Mouse (Mus musculus) CD4-positive, CD25-positive, alpha-beta regulatory T cell, adult 9 weeks (primary cell): ENCODE data around the gene 2300002M23Rik. TPM values are rescaled to one million over a fixed set of nuclear protein-coding genes. Genes with fewer than 3 reads are reported as not detected.

Experiments
- polyA plus RNA-seq: library from polyadenylated mRNA; unstranded; fragments of 100-300 nt; shearing (Covaris generic); gene quantifications from one replicate; pipeline ENCODE4 v1.2.1, GENCODE M21; 2017

The 2300002M23Rik gene
- polyA plus RNA-seq = not detected

DNA sequence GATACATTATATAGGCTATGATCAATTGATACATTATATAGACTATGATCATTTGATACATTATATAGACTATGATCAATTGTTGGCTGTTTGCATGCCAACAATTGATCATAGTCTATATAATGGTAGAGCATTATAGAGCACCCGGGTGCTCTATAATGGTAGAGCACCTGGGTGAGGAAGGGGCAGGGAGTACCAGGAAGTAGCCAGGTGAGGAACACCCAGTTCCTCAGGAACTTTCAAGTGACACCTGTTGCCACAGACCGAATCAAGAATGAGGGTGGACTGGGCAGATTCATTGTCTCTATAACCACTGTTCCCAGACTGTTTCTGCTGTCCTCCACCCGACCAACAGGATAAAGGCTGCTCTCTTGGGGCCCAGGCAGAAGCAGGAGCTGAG is at the start of gene 2300002M23Rik:
Gene 2300002M23Rik (plus strand): TSS at position 301 of the 400 bp plus-strand sequence.

DNA sequence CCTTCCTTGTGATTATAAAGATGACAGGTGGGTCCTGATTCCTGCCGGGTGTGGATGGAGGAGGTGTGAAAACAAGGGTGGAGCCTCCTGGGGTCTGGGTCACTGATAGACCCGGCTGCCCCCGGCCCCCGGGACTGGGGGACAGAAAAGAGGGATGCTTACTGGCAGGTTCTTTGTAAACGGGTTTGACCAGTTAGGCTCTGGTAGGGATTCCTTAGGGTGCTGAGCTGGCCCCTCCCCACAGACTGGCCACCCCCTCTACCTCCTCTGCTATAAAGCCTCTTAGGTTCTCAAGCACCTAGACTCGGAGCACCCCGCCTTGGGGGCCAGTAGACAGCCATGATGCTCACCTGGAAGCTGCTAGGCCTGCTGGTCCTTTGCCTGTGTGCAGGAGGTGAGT is 34.3 kb upstream of the 2300002M23Rik start, which contains the start of gene Psors1c2:
Gene Psors1c2 (plus strand): TSS at position 301 of the 400 bp plus-strand sequence.

DNA sequence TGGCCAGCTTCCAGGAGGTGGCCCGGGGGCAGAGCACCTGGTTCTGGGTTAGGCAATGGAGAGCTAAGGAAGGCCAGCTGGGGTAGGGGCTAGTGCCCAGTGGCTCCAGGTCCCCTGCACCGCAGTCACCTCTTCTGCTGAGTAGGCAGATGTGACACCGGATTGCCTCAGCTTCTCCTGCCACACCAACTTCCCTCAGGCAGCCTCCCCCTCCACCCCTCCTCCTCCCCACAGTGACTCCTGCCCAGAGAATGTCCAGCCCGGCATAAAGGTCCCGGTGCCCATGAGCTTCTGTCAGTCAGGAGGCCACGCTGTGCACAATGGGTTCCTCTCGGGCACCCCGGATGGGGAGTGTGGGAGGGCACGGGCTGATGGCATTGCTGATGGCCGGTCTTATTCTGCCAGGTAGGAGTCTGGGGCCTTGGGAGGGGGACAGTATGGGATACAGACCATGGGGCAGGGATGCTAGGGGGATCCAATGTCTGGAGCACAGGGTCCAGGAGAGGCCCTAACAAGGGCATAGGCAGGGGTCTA is 15.3 kb upstream of the 2300002M23Rik start, which contains the start of gene Cdsn:
Gene Cdsn (plus strand): TSS at position 248 of the 534 bp plus-strand sequence.

DNA sequence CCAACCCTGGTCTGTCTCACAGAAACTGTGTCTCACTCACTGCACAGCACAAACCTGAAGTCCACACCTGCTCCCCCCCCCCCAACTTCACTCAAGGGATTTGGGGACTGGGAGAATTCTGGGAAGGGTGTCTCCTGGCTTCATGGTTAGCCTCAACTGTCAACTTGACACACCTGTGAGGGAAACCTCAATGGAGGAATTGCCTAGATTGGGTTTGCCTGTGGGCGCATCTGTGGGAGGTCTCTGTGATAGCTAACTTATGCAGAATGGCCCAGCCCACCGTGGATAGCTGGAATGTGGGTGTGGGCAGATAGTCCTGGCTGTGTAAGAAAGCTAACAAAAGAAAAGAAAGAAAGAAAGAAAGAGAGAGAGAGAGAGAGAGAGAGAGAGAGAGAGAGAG is 34.0 kb downstream of the 2300002M23Rik start, which contains the start of gene Sfta2:
Gene Sfta2 (plus strand): TSS at position 301 of the 400 bp plus-strand sequence.

Other genes with a start within 250 kb of the 2300002M23Rik start
- gene H2-Q1, start 247.0 kb upstream of the 2300002M23Rik start, polyA plus RNA-seq = 0.15 TPM
- gene H2-Q2, start 225.2 kb upstream of the 2300002M23Rik start, polyA plus RNA-seq = 20.2 TPM
- 45.7 TPM for gene H2-Q4, start 187.8 kb upstream of the 2300002M23Rik start, polyA plus RNA-seq
- gene H2-Q6, start 142.6 kb upstream of the 2300002M23Rik start, polyA plus RNA-seq = 903 TPM
- gene H2-Q7, start 128.3 kb upstream of the 2300002M23Rik start, polyA plus RNA-seq = 2,503 TPM
- gene H2-Q10, start 97.4 kb upstream of the 2300002M23Rik start, polyA plus RNA-seq = 22.9 TPM
- gene Pou5f1, start 61.4 kb upstream of the 2300002M23Rik start, polyA plus RNA-seq = not detected
- gene Tcf19, start 50.6 kb upstream of the 2300002M23Rik start, polyA plus RNA-seq = 16.4 TPM
- 8.8 TPM for gene Cchcr1, start 50.4 kb upstream of the 2300002M23Rik start, polyA plus RNA-seq
- not detected for gene Psors1c2, start 34.2 kb upstream of the 2300002M23Rik start, polyA plus RNA-seq
- not detected for gene Cdsn, start 15.3 kb upstream of the 2300002M23Rik start, polyA plus RNA-seq
- not detected for gene Sfta2, start 34.1 kb downstream of the 2300002M23Rik start, polyA plus RNA-seq
- not detected for gene Gm9573, start 59.2 kb downstream of the 2300002M23Rik start, polyA plus RNA-seq
- not detected for gene Mucl3, start 76.2 kb downstream of the 2300002M23Rik start, polyA plus RNA-seq
- gene Vars2, start 100.1 kb downstream of the 2300002M23Rik start, polyA plus RNA-seq = 42.1 TPM
- 28.8 TPM for gene Gtf2h4, start 106.3 kb downstream of the 2300002M23Rik start, polyA plus RNA-seq
- gene Ddr1, start 137.2 kb downstream of the 2300002M23Rik start, polyA plus RNA-seq = 5.8 TPM